Mouse (Mus musculus): ENCODE measurements around the gene Lifr. TPM values are rescaled to one million over a fixed set of nuclear protein-coding genes. Genes with fewer than 3 reads are reported as not detected.

Gene Lifr
- polyA plus RNA-seq, 1 experiment from 2014 or later, result 9.7 TPM

DNA sequence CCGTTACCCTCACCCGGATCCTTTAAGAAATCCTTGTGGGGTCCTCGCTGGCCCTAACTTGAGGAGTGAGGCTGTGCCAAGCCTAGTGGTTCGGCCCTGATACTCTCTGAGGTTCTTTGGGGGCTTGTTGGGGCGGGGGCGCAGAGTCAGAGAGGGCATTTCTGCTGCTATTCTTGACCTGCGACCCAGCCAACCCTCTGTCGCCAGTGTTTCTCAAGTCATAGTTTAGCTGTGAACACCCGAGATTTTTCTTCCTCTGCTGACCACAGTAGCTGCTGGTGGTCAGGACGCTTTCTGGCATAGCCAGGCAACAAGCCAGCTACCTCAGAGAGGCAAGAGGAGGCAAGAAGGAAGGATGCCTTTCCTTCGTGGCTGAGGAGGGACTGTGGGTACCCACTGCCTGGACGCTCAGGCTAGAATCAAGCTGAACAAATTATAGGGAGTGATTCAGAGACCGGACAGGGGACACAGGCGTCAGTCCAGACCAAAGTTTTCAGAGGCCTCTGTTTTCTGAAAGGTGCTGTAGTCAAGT, 25.4 kb upstream of the Lifr start:
- 0 out of 2 replicates have a peak, but pooled peaks cover 4% of the 10 kb centered on the region for H3K4me1 ChIP-seq
- no peak overlapping the region for H3K4me3 ChIP-seq
- no peak overlapping the region for H3K4me2 ChIP-seq
- no peaks in the 10 kb centered on the region for H3K36me3 ChIP-seq (replicated peaks)
- no peak overlapping the region for H3K27ac ChIP-seq
- H3K27me3 ChIP-seq (replicated peaks), result no peaks in the 10 kb centered on the region
- no peak for ATAC-seq (replicated peaks)
- no peak overlapping the region for H3K9ac ChIP-seq
- no peaks in the 10 kb centered on the region for H3K9me3 ChIP-seq
- 88% methylated on average over 14 of the region's 14 CpGs for WGBS

DNA sequence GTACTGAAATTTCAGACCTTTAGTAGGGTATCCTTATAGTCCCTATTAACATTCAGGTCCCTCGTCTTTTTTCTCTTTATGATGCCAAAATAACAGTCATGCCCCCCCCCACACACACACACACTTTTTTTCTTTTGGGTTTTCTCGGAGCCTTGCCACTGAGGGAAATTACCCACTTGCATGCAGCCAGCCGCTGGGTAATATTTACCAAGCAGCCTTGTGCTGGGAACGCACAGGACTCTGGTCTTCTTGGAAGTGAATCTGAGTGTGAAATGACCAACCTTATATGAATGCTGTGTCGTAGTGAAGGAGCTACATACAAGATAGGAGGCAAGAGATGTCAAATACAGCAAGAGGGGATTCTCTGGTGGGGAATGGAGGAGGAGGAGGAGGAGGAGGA, 24.8 kb upstream of the Lifr start:
- 75% methylated on average over 5 of the region's 5 CpGs for WGBS
- Histone ChIP-seq H3K27ac (no peak overlapping the region), H3K36me3 (replicated peaks) (no peaks in the 10 kb centered on the region), H3K9me3 (no peaks in the 10 kb centered on the region), H3K9ac (no peak overlapping the region), H3K4me2 (no peak overlapping the region), H3K4me3 (no peak overlapping the region), H3K4me1 (0 out of 2 replicates have a peak, but pooled peaks cover 4% of the 10 kb centered on the region), H3K27me3 (replicated peaks) (no peaks in the 10 kb centered on the region)
- no peak for ATAC-seq (replicated peaks)

DNA sequence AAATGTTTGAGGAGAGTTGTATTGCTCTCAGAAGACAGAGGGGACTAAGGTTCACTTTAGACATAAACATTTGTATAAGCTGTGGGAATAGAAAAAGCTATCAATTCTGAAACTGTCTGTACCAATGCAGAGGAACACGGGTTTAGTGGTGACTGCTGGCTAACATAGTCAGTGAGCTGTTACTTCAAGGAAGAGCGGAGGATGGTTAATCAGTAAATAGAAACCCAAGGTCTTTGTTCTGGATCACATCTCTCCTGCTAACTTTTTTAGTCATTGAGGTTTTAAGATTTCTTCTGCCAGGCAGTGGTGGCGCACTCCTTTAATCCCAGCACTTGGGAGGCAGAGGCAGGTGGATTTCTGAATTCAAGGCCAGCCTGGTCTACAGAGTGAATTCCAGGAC, 23.7 kb upstream of the Lifr start:
- no peak overlapping the region for H3K9ac ChIP-seq
- H3K4me1 ChIP-seq, result 0 out of 2 replicates have a peak, but pooled peaks cover 4% of the 10 kb centered on the region
- 89% methylated on average over 3 of the region's 3 CpGs for WGBS
- H3K36me3 ChIP-seq (replicated peaks), result no peaks in the 10 kb centered on the region
- ATAC-seq (replicated peaks), result no peak
- no peaks in the 10 kb centered on the region for H3K27me3 ChIP-seq (replicated peaks)
- H3K9me3 ChIP-seq, result no peaks in the 10 kb centered on the region
- H3K27ac ChIP-seq, result no peak overlapping the region
- no peak overlapping the region for H3K4me2 ChIP-seq
- H3K4me3 ChIP-seq, result no peak overlapping the region

DNA sequence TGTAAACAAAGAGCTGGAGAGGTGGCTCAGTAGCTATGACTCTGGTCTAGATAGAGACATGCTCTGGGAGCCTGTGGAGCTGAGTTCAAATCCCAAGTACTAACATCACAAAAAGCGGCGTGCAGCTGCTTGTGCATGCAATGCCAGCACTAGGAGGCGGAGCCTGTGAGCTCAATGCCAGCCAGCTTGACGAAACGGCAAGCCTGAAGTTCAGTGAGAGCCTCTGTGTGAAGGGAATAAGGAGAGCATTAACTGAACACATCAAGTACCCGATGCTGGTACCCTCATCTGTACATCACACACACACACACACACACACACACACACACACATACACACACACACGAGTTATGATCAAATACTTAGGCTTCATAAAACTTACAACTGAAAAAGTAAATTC, 21.0 kb upstream of the Lifr start:
- no peaks in the 10 kb centered on the region for H3K4me1 ChIP-seq
- H3K9ac ChIP-seq, result no peak overlapping the region
- no peak overlapping the region for H3K4me2 ChIP-seq
- no peak overlapping the region for H3K4me3 ChIP-seq
- H3K27me3 ChIP-seq (replicated peaks), result no peaks in the 10 kb centered on the region
- H3K27ac ChIP-seq, result no peak overlapping the region
- ATAC-seq (replicated peaks), result no peak; the same call in 1 of the 2 replicates
- no peaks in the 10 kb centered on the region for H3K36me3 ChIP-seq (replicated peaks)
- no peaks in the 10 kb centered on the region for H3K9me3 ChIP-seq
- 49% methylated on average over 7 of the region's 7 CpGs for WGBS

DNA sequence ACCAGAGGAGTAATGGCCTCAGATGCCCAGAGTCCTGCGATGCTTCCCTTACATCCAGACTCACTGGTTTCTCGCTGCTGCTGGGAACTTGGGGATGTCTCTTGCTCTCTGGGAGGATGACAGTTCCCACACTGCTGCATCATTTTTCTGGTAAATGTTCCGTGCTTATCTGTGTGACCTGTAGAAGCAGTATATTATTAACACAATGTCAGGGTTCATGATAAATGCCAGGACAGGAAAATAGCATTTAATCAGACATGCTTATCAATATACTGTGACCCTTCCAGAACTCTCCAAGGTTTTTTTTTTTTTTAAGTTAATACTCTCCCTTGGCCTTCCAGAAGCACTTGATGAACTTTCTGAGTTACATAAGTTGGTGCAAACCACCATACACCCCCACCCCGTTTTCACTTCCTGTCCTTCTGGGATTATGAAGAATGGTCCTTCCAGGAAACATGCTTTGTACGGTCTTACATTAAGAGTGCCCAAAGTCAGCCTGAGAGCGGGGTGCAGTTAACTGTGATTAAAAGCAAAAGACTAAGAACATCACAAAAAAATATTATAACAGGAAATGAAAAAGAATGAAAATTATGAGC, 20.1 kb upstream of the Lifr start:
- Histone ChIP-seq H3K36me3 (replicated peaks) (no peaks in the 10 kb centered on the region), H3K9me3 (no peaks in the 10 kb centered on the region), H3K4me3 (no peak overlapping the region), H3K27ac (no peak overlapping the region), H3K9ac (no peak overlapping the region), H3K4me2 (no peak overlapping the region), H3K4me1 (no peaks in the 10 kb centered on the region), H3K27me3 (replicated peaks) (no peaks in the 10 kb centered on the region)
- WGBS, result 84% methylated on average over 6 of the region's 6 CpGs
- ATAC-seq (replicated peaks), result no peak

DNA sequence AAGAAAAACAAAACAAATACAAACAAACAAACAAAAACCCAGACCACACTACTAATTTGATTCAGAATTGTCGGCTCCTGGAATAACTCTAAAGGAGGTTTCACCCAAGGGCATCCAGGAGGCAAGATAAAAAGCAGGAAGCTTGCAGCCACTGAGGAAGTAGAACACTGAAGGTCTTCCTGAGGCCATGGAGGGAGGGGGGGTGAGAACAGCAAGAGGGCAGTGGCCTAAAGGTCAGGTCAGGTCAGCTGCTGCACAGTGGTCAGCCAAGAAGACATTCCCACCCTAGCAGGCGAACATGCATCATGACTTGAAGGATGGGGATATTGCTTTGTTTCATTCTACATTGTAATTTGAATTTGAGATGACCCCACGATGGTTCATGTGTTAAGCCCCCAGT, 17.1 kb upstream of the Lifr start:
- Histone ChIP-seq H3K36me3 (replicated peaks) (no peaks in the 10 kb centered on the region), H3K4me3 (no peak overlapping the region), H3K27ac (no peak overlapping the region), H3K9me3 (no peaks in the 10 kb centered on the region), H3K9ac (no peak overlapping the region), H3K27me3 (replicated peaks) (no peaks in the 10 kb centered on the region), H3K4me2 (no peak overlapping the region), H3K4me1 (no peaks in the 10 kb centered on the region)
- no peak for ATAC-seq (replicated peaks)
- WGBS, result 72% methylated on average over 3 of the region's 3 CpGs

DNA sequence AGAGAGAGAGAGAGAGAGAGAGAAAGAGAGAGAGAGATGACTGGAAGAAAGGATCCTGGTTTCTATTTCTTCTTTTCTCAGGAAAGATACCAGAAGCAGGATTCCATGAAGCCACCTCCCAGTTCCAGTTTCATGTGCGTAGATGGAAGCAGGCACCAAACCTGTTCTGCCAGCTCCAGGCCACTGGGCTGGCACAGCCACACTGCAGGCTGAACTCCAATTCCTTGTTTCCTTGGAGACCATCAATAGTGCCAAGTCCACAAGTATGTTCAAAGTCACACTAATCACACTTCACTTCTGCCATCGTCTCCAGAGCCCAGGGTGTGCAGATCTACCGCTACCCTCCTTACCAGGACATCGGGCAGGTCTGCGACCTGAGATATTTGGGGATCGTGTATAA, 15.2 kb upstream of the Lifr start:
- H3K4me1 ChIP-seq, result no peaks in the 10 kb centered on the region
- peak; percentile 34; the same call in 1 of the 2 replicates for ATAC-seq (replicated peaks)
- 72% methylated on average over 6 of the region's 6 CpGs for WGBS
- H3K4me3 ChIP-seq, result no peak overlapping the region
- no peaks in the 10 kb centered on the region for H3K36me3 ChIP-seq (replicated peaks)
- no peak overlapping the region for H3K4me2 ChIP-seq
- no peak overlapping the region for H3K9ac ChIP-seq
- no peak overlapping the region for H3K27ac ChIP-seq
- H3K9me3 ChIP-seq, result no peaks in the 10 kb centered on the region
- H3K27me3 ChIP-seq (replicated peaks), result no peaks in the 10 kb centered on the region

DNA sequence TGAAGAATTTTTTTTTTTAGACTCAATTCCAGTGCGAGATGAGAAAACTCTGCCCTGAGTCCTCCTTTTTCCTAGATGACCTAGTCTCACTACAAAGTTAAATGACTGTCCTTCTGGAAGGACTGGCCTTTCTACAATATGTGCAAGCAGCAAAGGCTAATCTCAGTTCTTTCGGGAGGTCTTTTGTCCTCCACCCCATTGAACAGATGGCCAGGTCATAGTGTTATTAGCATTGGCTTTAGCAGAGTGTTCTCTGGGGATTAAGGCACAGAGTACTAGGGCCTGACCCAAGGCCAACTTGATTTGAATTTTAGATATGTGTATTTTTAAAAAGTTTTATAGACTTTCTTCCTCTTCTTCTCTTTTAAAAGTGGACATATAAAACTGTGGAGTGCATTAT, 12.1 kb upstream of the Lifr start:
- H3K4me1 ChIP-seq, result no peaks in the 10 kb centered on the region
- no peak overlapping the region for H3K4me3 ChIP-seq
- H3K9me3 ChIP-seq, result no peaks in the 10 kb centered on the region
- no peak overlapping the region for H3K4me2 ChIP-seq
- H3K36me3 ChIP-seq (replicated peaks), result no peaks in the 10 kb centered on the region
- H3K27me3 ChIP-seq (replicated peaks), result no peaks in the 10 kb centered on the region
- 24% methylated on average over 2 of the region's 2 CpGs for WGBS
- H3K9ac ChIP-seq, result no peak overlapping the region
- ATAC-seq (replicated peaks), result no peak
- H3K27ac ChIP-seq, result no peak overlapping the region

DNA sequence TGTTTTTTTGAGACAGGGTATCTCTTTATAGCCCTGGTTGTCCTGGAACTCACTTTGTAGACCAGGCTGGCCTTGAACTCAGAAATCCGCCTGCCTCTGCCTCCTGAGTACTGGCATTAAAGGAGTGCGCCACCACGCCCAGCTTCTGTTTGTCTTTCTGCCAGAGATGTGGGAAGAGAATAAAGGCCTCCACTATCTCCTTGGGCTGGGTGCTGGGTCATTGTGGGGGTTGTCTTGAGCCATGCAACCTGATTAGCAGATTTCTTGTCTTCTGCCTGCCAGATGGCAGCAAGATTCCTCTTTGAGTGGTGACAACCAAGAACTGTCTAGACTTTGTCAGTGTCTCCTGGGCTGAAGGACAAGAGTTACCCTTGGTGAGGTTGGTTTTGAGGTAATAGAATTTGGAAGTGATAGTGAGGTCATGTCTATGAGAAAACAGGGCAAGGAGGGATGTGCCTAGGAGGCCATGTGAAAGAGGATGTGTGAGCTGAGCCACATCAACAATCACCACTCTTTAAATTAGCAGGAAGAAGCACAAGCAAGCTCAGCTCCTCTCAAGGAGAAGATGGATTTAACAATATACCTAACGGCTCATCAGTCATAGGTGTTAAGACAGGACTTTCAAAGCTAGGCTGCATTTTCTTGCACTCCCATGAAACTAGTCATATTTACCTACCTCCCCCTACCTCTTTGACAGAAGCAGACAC, 10.6 kb upstream of the Lifr start:
- no peaks in the 10 kb centered on the region for H3K27me3 ChIP-seq (replicated peaks)
- ATAC-seq (replicated peaks), result no peak
- H3K4me1 ChIP-seq, result no peaks in the 10 kb centered on the region; the same call in 1 of the 2 replicates
- H3K36me3 ChIP-seq (replicated peaks), result no peaks in the 10 kb centered on the region
- 98% methylated on average over 4 of the region's 4 CpGs for WGBS
- H3K9ac ChIP-seq, result no peak overlapping the region
- H3K4me3 ChIP-seq, result no peak overlapping the region
- H3K27ac ChIP-seq, result no peak overlapping the region
- H3K4me2 ChIP-seq, result no peak overlapping the region
- no peaks in the 10 kb centered on the region for H3K9me3 ChIP-seq

DNA sequence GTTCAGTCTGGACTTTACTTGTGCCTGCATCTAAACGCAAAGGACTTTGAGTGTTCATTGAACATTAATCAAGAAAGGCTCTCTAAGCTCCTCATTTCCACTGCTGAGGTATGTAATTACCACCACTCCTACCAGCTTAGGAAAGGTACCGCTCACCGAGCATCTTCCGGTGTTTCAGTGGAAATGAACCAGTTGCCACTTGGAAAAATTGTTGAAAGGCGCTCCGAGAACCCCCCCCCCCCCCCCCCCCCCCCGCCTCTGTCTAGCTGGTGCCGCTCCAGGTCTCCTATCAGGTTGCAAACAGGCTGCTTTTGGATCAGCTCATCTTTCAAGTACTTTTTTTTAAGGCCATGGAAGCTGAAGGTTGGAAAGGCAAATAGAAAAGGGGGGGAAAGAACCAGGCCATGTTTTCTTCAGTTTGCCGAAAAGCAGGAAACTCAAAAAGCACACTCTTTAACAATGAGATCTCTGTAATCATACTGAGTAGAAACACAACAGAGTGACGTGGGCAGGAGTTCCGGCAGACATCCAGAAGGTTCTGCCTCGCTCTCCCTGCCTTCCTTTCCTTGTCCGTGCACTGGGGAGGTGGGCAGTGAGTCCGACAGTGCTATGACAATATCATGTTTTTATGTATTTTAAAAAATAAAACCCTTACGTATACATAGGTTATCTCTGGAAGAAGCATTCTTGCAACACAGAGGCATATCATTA, 9.3 kb upstream of the Lifr start:
- H3K4me1 ChIP-seq, result no peaks in the 10 kb centered on the region; the same call in 1 of the 2 replicates
- no peaks in the 10 kb centered on the region for H3K36me3 ChIP-seq (replicated peaks)
- H3K4me3 ChIP-seq, result no peak overlapping the region
- H3K9me3 ChIP-seq, result no peaks in the 10 kb centered on the region
- no peak overlapping the region for H3K4me2 ChIP-seq
- no peak overlapping the region for H3K27ac ChIP-seq
- no peak for ATAC-seq (replicated peaks)
- H3K9ac ChIP-seq, result no peak overlapping the region
- no peaks in the 10 kb centered on the region for H3K27me3 ChIP-seq (replicated peaks)
- WGBS, result 82% methylated on average over 14 of the region's 15 CpGs

DNA sequence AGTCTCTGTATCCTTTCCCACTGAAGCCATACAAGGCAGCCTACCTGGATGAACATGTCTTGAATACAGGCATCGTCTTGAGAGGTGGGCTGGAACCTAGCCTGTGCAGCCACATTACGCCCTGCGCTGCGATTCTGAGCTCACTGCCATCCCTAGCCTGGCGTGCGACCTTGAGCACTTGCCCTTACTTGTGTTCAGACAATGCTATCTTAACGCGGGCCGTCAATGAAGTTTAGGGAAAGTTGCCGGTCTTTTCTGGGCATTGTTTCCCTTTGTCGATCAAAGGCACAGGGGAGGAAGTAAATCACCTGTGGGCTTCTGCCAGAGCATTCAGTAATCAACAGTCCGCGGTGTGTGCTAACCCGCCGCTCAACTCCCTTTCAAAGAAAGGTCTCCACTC, 8.6 kb upstream of the Lifr start:
- Histone ChIP-seq H3K4me3 (no peak overlapping the region), H3K9ac (no peak overlapping the region), H3K4me2 (no peak overlapping the region), H3K4me1 (no peaks in the 10 kb centered on the region; the same call in 1 of the 2 replicates), H3K27ac (no peak overlapping the region), H3K9me3 (no peaks in the 10 kb centered on the region), H3K36me3 (replicated peaks) (no peaks in the 10 kb centered on the region), H3K27me3 (replicated peaks) (0 out of 2 replicates have a peak, but pooled peaks cover 3% of the 10 kb centered on the region)
- ATAC-seq (replicated peaks), result no peak; the same call in 1 of the 2 replicates
- WGBS, result 53% methylated on average over 15 of the region's 15 CpGs

DNA sequence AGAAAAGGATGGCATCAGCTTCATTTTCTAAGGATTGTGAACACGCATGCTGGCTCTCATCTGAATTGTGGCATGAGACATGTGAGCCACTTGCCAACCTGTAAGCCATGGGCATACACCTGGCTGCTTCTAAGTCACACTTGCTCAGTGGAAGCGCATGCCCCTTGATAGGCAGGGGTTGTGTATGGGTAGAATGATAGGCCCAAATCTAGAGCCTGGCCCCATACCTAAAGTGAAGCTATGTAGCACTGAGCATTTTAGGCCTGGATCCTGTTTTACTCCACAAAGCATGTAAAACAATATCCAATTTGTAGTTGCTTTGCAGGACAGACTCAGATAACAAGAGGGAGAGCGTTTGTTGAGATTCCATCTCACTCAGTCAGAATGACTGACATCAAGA, 7.5 kb upstream of the Lifr start:
- H3K36me3 ChIP-seq (replicated peaks), result no peaks in the 10 kb centered on the region
- no peak overlapping the region for H3K4me2 ChIP-seq
- no peak overlapping the region for H3K27ac ChIP-seq
- no peaks in the 10 kb centered on the region for H3K9me3 ChIP-seq
- WGBS, result 95% methylated on average over 3 of the region's 3 CpGs
- H3K9ac ChIP-seq, result no peak overlapping the region
- 0 out of 2 replicates have a peak, but pooled peaks cover 3% of the 10 kb centered on the region for H3K27me3 ChIP-seq (replicated peaks)
- ATAC-seq (replicated peaks), result no peak
- H3K4me1 ChIP-seq, result no peaks in the 10 kb centered on the region; the same call in 1 of the 2 replicates
- H3K4me3 ChIP-seq, result no peak overlapping the region

Data from midbrain, embryonic 15.5 days (tissue).